Mouse (Mus musculus) liver, embryonic 14.5 days (tissue): Measurements from ENCODE around the gene Nadsyn1. TPM values are rescaled to one million over a fixed set of nuclear protein-coding genes. Genes with fewer than 3 reads are reported as not detected.

ENCODE experiments used
- ATAC-seq: fragments of 200-750 bp; cut with Nextera tagmentation; 2 replicates; pipeline ENCODE4 v1.8.0; 2017; ENCODE audit warnings: moderate number of reproducible peaks, mild to moderate bottlenecking, moderate library complexity; ENCODE audit not compliant: insufficient read depth
- DNase-seq, 3 experiments: peaks; one replicate each; pipeline ENCODE4 v3.0.0-alpha.2; 2012 to 2013; ENCODE audit warnings: low read depth in 3 of 3, low spot score in 3 of 3
- H3K27ac ChIP-seq: fragments of 300-500 bp; sonication (generic); 2 replicates; pipeline ENCODE4 v1.5.1; 2014; ENCODE audit warnings: moderate library complexity, mild to moderate bottlenecking, control low read depth, inconsistent platforms
- H3K27me3 ChIP-seq: fragments of 300-500 bp; sonication (generic); 2 replicates; pipeline ENCODE4 v1.6.1; 2014; ENCODE audit warnings: mild to moderate bottlenecking, low read length, moderate library complexity; ENCODE audit not compliant: control insufficient read depth, insufficient read depth
- H3K36me3 ChIP-seq: fragments of 300-500 bp; sonication (generic); replicated peaks from 2 replicates; pipeline ENCODE4 v1.6.1; 2014; ENCODE audit warnings: low read depth; ENCODE audit not compliant: control insufficient read depth, insufficient read depth
- H3K4me1 ChIP-seq, 2 experiments: fragments of 200-500 bp in 1 of 2; fragments of 300-500 bp in 1 of 2; sonication (generic) in 1 of 2; replicated peaks; 2 replicates each; pipeline ENCODE4 v1.6.1; 2012 to 2014; ENCODE audit warnings: antibody characterized with exemption in 1 of 2, inconsistent platforms in 1 of 2, low read length in 1 of 2; ENCODE audit not compliant: control insufficient read depth in 2 of 2, insufficient read depth in 2 of 2
- H3K4me2 ChIP-seq: fragments of 300-500 bp; sonication (generic); 2 replicates; pipeline ENCODE4 v1.6.1; 2014; ENCODE audit warnings: low read depth, mild to moderate bottlenecking, control low read depth, moderate library complexity
- H3K4me3 ChIP-seq, 2 experiments: fragments of 200-500 bp in 1 of 2; fragments of 300-500 bp in 1 of 2; sonication (generic) in 1 of 2; 2 replicates each; pipeline ENCODE4 v1.5.1; 2012 to 2014; ENCODE audit warnings: low read depth in 2 of 2, low read length in 2 of 2, mild to moderate bottlenecking in 2 of 2, control low read depth in 1 of 2, inconsistent platforms in 1 of 2, moderate library complexity in 1 of 2; ENCODE audit not compliant: insufficient read depth in 1 of 2
- H3K9ac ChIP-seq: fragments of 300-500 bp; sonication (generic); replicated peaks from 2 replicates; pipeline ENCODE4 v1.6.1; 2014; ENCODE audit warnings: mild to moderate bottlenecking, control low read depth, moderate library complexity
- H3K9me3 ChIP-seq: fragments of 300-500 bp; sonication (generic); 2 replicates; pipeline ENCODE4 v1.6.1; 2016; ENCODE audit warnings: low read length, mixed read lengths; ENCODE audit not compliant: control insufficient read depth
- CTCF ChIP-seq: IDR thresholded peaks from 2 replicates; pipeline ENCODE4 v1.5.1; 2016; ENCODE audit warnings: antibody characterized with exemption, low read depth, control low read depth
- EP300 ChIP-seq: IDR thresholded peaks from 2 replicates; pipeline ENCODE4 v1.6.1; 2016; ENCODE audit warnings: antibody characterized with exemption, low read depth
- WGBS: fragments of 180-500 bp; shearing (Covaris S2); extraction: QIAGEN DNeasy Blood & Tissue Kit; methylation state at CpG from one replicate; pipeline ENCODE4 v1.1.7; 2014; ENCODE audit not compliant: insufficient replicate concordance; 5-methylcytosine and 5-hydroxymethylcytosine counted together
- microRNA-seq: library from miRNA; unstranded; fragments of <30 nt; microRNA quantifications from one replicate; pipeline ENCODE4, GENCODE M21; 2016
- polyA plus RNA-seq, 2 experiments: library from polyadenylated mRNA; depleted of rRNA in 1 of 2; stranded (reverse) in 1 of 2; unstranded in 1 of 2; fragments of >200 nt; fragmentation: Nextera tagmentation in 1 of 2; extraction: Ambion mirVana in 1 of 2; gene quantifications; 2 replicates each; pipeline versions ENCODE4 v1.2.1 to v1.2.3; 2012 to 2014

The Nadsyn1 gene
- polyA plus RNA-seq, 2 experiments = 7.1 to 7.6 TPM

DNA sequence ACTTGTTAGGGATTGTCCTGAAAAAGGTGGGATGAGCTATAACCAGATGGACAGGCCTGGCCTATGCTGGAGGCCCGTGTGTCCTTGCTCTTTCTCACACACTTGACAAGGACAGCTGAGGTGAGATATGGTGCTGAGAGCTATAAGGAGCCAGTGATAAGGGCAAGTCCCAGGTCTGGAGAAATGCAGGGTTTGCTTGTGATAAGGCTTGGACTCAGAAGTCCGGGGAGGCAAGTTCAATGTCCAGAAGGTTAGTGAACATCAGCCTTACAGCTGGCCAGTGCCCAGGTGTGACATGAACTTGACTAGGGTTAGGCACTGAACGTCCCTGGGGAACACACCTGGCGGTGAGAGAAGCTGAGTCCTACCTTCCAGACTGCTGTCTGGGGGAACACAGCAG, 70.6 kb downstream of the Nadsyn1 start:
- 35% methylated on average over 4 of the region's 4 CpGs for WGBS
- no peak for DNase-seq
- Histone ChIP-seq H3K4me1 (peaks cover 0 to 4% of the 10 kb centered on the region in 2 experiments; a peak in 2 of 4 replicates), H3K9ac (no peak overlapping the region), H3K4me3 (no peak overlapping the region), H3K36me3 (no peaks in the 10 kb centered on the region), H3K9me3 (no peaks in the 10 kb centered on the region), H3K4me2 (no peak overlapping the region), H3K27me3 (no peaks in the 10 kb centered on the region; the same call in 1 of the 2 replicates), H3K27ac (no peak overlapping the region)
- TF ChIP-seq EP300 (no peak), CTCF (no peak)
- no peak for ATAC-seq

GRCm38 (mm10) chr7:143751380-143751779, 71.3 kb downstream of the Nadsyn1 start:
- no peak overlapping the region for H3K27ac ChIP-seq
- WGBS = 61% methylated on average over 1 of the region's 1 CpGs
- H3K9ac ChIP-seq = no peak overlapping the region
- H3K27me3 ChIP-seq = no peaks in the 10 kb centered on the region; the same call in 1 of the 2 replicates
- TF ChIP-seq CTCF (no peak), EP300 (no peak)
- no peak overlapping the region for H3K4me2 ChIP-seq
- peaks cover 0 to 4% of the 10 kb centered on the region in 2 experiments; a peak in 2 of 4 replicates for H3K4me1 ChIP-seq
- ATAC-seq (no peak), DNase-seq (no peak)
- H3K36me3 ChIP-seq = no peaks in the 10 kb centered on the region
- no peaks in the 10 kb centered on the region for H3K9me3 ChIP-seq
- no peak overlapping the region for H3K4me3 ChIP-seq

DNA sequence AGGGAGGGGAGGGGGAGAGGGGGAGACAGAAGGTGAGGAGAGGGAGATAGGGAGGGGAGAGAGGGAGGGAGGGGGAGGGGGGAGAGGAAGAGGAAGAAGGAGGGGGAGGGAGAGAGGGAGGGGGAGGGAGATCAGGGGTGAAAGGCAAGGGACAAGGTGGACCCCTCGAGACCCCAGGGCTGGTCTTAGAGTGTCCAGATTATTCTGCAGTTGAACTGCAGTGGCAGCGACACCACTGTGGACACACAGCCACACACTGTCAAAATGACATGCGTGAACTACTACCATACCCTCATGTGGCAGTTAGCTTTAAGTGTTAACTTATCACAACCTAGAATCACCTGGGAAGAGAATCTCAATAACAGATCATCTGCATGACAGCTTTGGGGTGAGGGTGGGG, 73.6 kb downstream of the Nadsyn1 start:
- Histone ChIP-seq H3K27me3 (no peaks in the 10 kb centered on the region), H3K27ac (no peak overlapping the region), H3K4me2 (no peak overlapping the region), H3K4me1 (peaks cover 0 to 2% of the 10 kb centered on the region in 2 experiments; a peak in 1 of 4 replicates), H3K36me3 (no peaks in the 10 kb centered on the region), H3K4me3 (no peak overlapping the region), H3K9me3 (no peaks in the 10 kb centered on the region), H3K9ac (no peak overlapping the region)
- no peak for TF ChIP-seq EP300
- no peak for DNase-seq
- WGBS = 43% methylated on average over 3 of the region's 3 CpGs
- no peak for ATAC-seq

DNA sequence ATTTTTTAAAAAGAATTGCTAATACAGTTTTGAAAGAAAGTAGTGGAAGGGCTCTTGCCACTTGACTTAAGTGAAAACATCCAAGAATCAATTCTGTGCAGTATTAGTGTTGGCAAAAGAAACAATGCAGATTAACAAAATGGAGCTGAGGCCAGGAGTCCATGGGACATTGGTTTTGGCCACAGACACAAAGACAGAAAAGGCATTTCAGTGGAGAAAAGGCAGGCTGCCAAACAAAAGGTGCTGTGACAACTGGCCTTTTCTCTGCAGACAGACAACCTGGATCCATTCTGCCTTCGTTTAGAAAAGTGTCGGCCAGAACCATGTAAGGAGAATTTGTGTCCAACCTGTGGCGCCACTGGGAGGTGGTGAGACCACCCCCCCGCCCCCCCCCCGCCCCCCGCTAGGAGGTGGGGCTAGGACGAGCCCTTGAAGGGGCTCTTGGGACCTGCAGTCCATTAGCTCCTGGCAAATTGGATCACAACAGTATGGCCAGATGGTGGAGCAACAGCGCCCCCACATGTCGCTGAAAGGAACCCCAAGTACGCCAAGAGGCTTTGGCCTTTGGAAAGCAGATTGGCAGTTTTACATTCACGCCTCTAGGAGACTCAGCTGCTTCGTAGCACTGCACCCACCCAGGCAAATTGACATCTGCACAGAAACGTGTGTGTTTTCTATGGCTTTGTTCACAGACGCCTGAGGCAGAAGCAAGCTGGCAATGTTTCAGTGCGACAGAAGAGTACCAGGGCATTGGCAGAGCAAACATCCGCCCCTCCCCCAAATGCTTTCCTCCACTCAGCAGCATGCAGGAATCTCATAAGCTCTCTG, 74.4 kb downstream of the Nadsyn1 start:
- Histone ChIP-seq H3K4me1 (peaks cover 0 to 2% of the 10 kb centered on the region in 2 experiments; a peak in 1 of 4 replicates), H3K27me3 (no peaks in the 10 kb centered on the region), H3K36me3 (no peaks in the 10 kb centered on the region), H3K4me2 (no peak overlapping the region), H3K4me3 (no peak overlapping the region), H3K9ac (no peak overlapping the region), H3K9me3 (no peaks in the 10 kb centered on the region), H3K27ac (no peak overlapping the region)
- DNase-seq (peak; percentile 27 to 45 (median 38)), ATAC-seq (no peak)
- TF ChIP-seq CTCF (peak; percentile 78), EP300 (no peak)
- 5% methylated on average over 16 of the region's 16 CpGs for WGBS

Small RNAs within 50 kb of the gene (microRNA-seq; reads per million reads assigned to microRNA genes)
- gene Gm22064 = not detected

Other genes starting within 250 kb of the Nadsyn1 start
- gene Cars, start 222.8 kb downstream of the Nadsyn1 start, polyA plus RNA-seq (2012; rRNA removed) = 18.1 and 35.7 TPM in 2 replicates
- 41.4 and 42.7 TPM in 2 replicates for gene Cars, start 222.8 kb downstream of the Nadsyn1 start, polyA plus RNA-seq (2014; fragmentation: Nextera tagmentation; extraction: Ambion mirVana)
- gene Tnfrsf26, start 194.1 kb downstream of the Nadsyn1 start, polyA plus RNA-seq (2012; rRNA removed) = 0.27 and 0.29 TPM in 2 replicates
- gene Tnfrsf26, start 194.1 kb downstream of the Nadsyn1 start, polyA plus RNA-seq (2014; fragmentation: Nextera tagmentation; extraction: Ambion mirVana) = 0.52 and 0.65 TPM in 2 replicates
- gene Tnfrsf22, start 173.2 kb downstream of the Nadsyn1 start, polyA plus RNA-seq (2012; rRNA removed) = 0.69 and 0.71 TPM in 2 replicates
- gene Tnfrsf22, start 173.2 kb downstream of the Nadsyn1 start, polyA plus RNA-seq (2014; fragmentation: Nextera tagmentation; extraction: Ambion mirVana) = 0.99 and 1.2 TPM in 2 replicates
- gene Tnfrsf23, start 137.0 kb downstream of the Nadsyn1 start, polyA plus RNA-seq (2012; rRNA removed) = 0.22 and 0.23 TPM in 2 replicates
- 0.35 and 0.44 TPM in 2 replicates for gene Tnfrsf23, start 137.0 kb downstream of the Nadsyn1 start, polyA plus RNA-seq (2014; fragmentation: Nextera tagmentation; extraction: Ambion mirVana)
- 1.5 and 1.6 TPM in 2 replicates for gene Osbpl5, start 65.9 kb downstream of the Nadsyn1 start, polyA plus RNA-seq (2012; rRNA removed)
- 1.3 and 1.9 TPM in 2 replicates for gene Osbpl5, start 65.9 kb downstream of the Nadsyn1 start, polyA plus RNA-seq (2014; fragmentation: Nextera tagmentation; extraction: Ambion mirVana)
- gene Mrgprg, start 55.9 kb downstream of the Nadsyn1 start, polyA plus RNA-seq (2012; rRNA removed) = not detected in 2 replicates
- gene Mrgprg, start 55.9 kb downstream of the Nadsyn1 start, polyA plus RNA-seq (2014; fragmentation: Nextera tagmentation; extraction: Ambion mirVana) = not detected in 2 replicates
- gene Mrgpre, start 38.3 kb downstream of the Nadsyn1 start, polyA plus RNA-seq (2012; rRNA removed) = 0.28 and 0.37 TPM in 2 replicates
- gene Mrgpre, start 38.3 kb downstream of the Nadsyn1 start, polyA plus RNA-seq (2014; fragmentation: Nextera tagmentation; extraction: Ambion mirVana) = 0.19 and 0.23 TPM in 2 replicates
- 58.8 and 61.2 TPM in 2 replicates for gene Dhcr7, start 296 bp upstream of the Nadsyn1 start, polyA plus RNA-seq (2012; rRNA removed)
- 57.0 and 61.4 TPM in 2 replicates for gene Dhcr7, start 296 bp upstream of the Nadsyn1 start, polyA plus RNA-seq (2014; fragmentation: Nextera tagmentation; extraction: Ambion mirVana)
- not detected in 2 replicates for gene Gm498, start 44.0 kb upstream of the Nadsyn1 start, polyA plus RNA-seq (2012; rRNA removed)
- not detected in 2 replicates for gene Gm498, start 44.0 kb upstream of the Nadsyn1 start, polyA plus RNA-seq (2014; fragmentation: Nextera tagmentation; extraction: Ambion mirVana)
- 0.35 and 0.47 TPM in 2 replicates for gene Shank2, start 179.1 kb upstream of the Nadsyn1 start, polyA plus RNA-seq (2012; rRNA removed)
- gene Shank2, start 179.1 kb upstream of the Nadsyn1 start, polyA plus RNA-seq (2014; fragmentation: Nextera tagmentation; extraction: Ambion mirVana) = 0.17 and 0.27 TPM in 2 replicates